Mouse (Mus musculus) layer of hippocampus, postnatal 14 days (tissue): ENCODE data around the gene Fam167b. TPM values are rescaled to one million over a fixed set of nuclear protein-coding genes. Genes with fewer than 3 reads are reported as not detected.
A peak's percentile ranks its signal among the peaks of the same experiment; 100 is the strongest.

Experiments
- DNase-seq, 2 experiments: peaks; one replicate each; pipeline ENCODE4 v3.0.0; 2021 to 2022; ENCODE audit warnings: low spot score in 2 of 2, mixed read lengths in 1 of 2
- total RNA-seq, 2 experiments: library from RNA; stranded (reverse); gene quantifications; 2 replicates each; pipeline ENCODE4 v1.2.3; 2021

The Fam167b gene
- total RNA-seq, 2 experiments from 2014 or later = 0.37 TPM; not detected in 1

DNA sequence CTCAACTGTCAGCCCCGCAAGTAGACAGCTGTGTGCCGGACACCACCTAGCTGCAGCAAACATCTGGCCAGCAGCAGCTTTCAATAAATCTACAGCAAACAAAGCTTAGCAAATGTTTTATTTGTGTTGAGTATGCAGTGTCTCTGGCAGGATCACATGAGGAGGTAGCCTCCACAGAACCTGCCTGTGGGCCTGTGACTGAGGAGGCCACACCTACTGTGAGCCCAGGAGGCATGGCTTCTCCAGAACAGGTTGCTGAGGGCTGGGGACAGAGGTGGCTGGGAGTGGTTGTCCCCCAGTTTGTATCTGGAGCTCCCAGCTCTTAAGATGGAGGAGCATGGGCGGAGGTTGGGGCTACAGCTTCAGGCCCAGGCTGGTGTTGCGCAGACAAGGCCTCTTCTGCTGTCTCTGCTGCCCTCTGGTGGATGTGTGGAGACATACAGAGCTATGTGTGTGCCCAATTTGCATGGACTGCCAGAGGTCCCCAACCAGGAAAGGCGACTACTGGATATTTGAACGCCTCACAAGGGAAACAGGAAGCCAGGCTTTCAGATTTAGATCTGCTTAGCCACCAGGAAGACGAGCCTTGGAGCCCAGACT lies 30.2 kb upstream of the Fam167b start:
- peak; percentile 79 to 88 for DNase-seq

DNA sequence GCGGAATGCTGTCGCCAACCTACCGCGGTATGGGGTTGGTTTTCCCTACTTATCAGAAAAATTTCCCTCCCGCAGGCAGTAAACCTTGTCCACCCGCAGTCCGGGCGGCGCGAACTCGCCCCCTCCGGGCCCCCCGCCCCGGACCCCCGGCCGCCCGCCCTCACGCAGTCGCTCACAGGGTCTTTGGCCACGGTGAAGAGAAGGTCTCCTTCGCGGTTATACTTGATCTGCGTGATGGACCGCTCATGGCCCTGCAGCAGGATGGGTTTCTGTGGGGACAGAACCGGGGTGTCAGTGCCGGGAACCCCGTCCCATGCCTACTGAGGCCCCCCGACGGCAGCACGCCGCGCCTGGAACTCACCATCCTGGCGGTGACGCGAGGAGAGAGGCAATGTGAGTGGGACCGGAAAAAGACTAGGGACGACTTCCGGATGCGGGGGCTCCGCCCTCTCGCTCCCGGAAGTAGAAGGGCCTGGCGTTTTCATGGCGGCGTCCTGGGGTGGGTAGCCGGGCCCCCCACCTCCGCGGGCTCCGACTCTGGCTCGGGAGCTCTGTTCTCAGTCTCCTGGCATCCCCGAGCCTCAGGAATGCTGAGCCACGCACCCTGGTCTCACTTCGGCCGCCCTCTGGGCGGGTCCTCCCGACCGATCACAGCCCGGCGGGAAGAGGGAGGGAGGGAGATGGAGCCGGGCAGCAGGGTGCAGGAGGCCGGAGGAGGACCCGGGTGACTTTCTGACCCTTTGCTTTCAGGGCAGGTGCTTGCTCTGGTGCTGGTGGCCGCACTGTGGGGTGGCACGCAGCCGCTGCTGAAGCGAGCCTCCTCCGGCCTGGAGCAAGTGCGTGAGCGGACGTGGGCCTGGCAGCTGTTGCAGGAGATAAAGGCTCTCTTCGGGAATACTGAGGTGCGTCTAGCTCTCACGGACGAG lies 22.1 kb upstream of the Fam167b start, which contains the start of the genes Eif3i and Tmem234:
Gene Eif3i (minus strand): TSS at position 416 of the 926 bp plus-strand sequence.
Gene Tmem234 (plus strand): TSS at position 436 of the 926 bp plus-strand sequence.
- DNase-seq = peak; percentile 79 to 87

DNA sequence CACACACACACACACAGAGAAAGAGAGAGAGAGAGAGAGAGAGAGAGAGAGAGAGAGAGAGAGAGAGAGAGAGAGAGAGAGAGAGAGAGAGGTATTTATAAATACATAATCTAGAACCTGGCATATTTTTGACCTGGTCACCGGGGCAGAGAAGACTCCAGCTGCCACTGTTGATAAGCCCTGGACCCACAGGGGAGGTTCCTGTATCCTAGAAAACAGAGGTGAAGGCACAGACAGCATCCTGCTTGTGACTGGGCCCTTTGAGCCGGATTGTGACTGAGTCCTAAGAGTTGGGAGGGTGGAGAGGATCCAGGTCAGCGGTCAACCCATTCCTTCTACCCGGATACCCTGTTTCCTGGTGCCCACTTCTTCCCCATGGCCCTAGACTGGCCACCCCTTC lies 10.5 kb upstream of the Fam167b start:
- DNase-seq = no peak

DNA sequence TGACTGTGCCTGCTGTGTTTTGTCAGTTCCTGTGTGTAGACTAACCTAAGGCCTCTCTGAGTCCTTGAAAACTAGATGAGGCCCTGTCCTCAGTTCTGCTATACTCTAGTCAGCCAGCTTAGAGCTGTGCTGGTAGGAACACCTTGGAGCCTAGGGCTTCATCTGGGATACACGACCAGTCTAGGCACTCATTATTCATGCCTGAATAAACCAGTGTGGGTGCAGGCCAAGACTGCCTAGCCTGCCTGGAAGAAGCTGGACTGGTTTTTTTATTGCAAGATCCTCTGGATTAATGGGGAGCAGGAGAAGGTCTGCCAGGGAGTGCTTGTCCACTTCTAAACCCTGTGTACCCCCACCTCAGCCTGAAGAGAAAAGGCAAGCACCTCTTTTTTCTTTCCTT lies 8.6 kb upstream of the Fam167b start:
- no peak for DNase-seq

DNA sequence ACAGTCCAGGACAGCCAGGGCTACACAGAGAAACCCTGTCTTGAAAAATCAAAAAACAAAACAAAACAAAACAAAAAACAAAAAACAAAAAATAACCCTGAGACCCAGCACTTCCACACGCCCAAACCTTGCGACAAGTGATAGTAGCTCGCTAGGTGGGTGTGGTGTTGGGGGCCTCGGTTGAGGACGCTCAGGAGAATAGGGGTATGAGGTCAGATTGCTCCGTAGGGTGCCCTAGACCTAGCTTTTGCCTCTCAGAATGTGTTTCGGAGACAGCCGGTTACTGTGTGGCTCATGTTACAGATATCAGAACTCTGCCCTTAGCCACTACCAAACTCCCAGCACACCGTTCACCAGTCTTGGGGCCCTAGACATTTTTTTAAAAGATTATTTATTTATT lies 7.4 kb upstream of the Fam167b start:
- DNase-seq = no peak

DNA sequence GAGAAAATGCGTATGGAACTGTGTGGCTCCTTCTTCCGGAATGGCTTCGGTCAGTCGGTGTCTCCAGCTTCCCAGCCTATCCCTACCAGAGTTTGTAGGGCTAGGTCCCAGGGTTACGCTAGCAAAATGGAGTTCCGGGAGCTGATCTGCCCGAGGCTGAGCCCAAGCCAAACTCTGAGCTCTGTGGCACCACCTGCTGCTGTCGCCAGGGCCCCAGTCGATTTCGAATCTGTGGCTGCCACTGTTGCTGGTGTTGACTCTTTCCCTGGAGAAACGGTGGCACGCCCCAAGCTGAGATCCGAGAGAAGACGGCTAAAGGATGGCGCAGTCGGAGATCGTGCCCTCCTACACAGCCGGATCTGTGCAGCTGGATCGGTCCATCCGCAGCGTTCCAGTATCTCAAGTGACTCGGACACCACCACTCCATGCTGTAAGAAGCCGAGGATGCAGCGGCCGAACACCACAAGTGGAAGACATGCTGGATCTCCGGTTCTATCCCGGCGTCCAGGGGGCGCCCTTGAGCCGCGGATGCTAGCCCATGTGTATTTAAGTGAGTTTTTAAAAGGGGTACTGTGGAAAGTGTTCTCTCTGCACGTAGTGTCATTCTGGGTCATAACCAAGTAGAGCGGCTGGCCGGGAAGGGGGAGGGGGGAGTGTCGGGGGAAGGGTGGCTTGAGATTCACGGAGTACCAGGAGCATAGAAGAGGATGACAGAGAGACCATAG lies 6.7 kb upstream of the Fam167b start:
- DNase-seq = peak; percentile 86 to 89

DNA sequence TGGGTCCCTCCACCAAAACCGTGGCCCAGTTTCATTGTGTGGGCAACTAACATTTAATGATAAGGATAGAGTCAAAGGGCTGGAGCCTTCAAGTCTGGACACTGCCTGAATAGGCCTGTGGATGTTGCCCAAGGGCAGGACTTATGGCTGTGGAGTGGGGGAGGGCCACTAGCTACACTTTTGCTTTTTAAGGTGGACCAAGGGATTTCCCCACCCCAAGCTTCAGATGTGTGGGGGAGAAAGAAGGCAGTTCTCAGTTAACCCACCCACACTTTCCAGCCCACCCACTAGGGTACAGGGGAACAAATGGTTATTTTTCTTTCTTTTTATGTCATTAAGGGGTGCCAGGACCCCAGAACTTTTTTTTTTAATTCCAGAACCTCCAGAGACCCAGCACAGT lies 6.0 kb upstream of the Fam167b start:
- no peak for DNase-seq

DNA sequence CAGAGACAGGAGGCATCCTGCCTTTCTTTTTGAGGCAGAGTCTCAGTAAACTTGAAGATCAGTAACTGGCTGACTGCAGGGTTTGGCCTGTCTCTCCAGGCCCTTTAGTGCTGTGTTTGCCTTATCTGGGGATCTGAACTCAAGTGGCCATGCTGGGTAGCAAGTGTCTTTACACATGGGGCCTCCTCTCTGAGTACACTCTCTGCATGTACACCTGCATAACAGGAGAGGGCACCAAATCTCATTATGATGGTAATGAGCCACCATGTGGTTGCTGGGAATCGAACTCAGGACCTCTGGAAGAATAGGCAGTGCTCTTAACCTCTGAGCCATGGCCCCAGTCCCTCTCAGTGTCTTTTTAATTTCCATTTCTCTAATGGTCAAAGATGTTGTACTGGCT lies 3.9 kb upstream of the Fam167b start:
- no peak for DNase-seq

DNA sequence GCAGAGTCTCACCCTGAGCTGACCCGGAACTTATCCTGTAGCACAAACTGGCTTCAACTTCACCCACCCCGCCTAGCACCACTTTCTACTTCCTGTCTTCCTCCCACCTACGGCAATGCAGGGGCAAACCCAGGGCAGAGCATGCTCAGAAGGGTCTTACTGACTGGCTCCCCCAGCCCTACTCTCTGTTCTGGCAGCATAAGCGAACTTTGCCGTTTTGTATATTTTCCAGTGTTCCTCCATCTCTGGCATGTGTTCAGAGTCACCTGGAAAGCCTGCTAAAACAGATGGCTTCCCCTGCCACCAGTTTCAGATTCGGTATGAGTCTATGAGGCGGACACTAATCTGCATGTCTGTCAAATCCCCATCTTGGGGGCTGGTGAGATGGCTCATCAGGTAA lies 2.0 kb upstream of the Fam167b start:
- peak in 1 of 2 experiments; percentile 26 for DNase-seq

DNA sequence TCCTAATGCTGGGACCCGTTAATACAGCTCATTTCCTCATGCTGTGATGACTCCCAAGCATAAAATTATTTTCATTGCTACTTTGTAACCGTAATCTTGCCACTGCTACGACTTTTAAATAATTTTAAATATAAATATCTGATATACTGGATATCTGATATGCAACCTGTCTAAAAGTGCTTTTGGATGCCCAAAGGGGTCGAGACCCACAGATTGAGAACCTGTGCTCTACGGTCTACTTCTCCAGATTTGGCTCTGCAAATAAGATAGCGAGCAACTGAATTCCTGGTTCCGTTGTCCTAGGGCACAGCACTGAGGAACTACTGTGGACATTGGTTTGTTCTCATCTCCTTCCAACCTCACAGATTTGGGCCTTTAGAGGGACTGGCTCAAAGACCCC lies 661 bp downstream of the Fam167b start:
- no peak for DNase-seq

DNA sequence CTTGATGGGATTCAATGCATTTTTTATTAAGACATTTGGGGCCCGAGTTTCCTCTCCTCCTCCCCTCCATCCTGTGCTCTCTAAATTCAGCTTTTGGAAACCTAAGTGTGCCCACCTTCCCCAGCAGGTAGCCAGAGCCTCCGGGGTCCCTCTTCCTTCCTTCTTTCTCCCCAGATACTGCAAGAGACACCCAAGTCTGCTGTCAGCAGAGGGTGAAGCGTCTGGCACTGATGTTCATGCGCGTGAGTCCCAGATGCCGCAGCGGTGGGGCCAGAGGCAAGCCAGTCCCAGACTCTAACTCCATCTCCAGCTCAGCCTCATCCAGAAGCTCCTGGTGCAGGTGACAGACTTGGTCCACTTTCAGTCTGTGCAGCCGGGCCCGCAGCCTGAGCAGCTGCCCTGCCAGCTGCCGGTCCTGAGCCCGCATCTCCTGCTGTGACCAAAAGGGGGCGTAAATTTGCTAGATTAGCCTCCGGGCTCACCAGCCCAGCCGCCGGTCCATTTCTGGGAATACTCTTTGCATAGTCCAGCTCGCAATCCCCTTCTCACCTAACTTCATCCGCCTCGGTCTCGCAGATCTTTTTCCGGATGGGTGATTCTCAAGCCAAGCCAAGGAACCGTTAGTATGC lies 1.4 kb downstream of the Fam167b start:
- DNase-seq = peak; percentile 53 to 61

DNA sequence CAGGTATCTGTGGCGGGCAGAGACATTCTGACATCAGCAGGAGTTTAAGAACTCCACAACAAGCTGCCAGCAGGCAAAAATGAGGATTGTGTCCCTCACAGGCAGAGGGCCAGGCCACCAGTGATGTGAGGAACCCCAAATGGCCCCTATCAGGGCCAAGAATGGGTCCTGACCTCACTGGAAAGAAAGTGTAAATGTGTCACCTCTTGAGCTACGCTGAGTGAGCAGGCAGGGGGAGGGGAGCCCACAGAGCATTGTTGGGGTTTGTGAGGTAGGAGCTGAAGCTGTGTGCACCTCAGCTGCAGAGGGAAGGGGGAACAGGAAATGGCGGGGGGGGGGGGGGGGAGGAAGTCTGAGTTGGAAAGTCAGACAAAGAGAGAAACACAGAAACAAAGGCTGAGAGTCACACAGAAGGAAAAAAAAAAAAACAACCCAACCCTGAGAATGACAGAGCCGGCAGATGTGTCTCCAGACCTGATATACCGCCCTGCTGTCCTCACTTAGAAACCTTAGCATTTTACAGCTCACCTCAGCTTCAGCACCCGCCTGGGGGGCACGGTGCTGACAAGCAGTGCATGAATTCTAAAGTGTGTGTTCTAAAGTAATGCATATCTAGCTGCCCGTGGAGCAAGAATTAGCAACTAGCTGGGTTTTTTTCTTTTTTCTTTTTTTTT lies 3.0 kb downstream of the Fam167b start:
- no peak for DNase-seq

DNA sequence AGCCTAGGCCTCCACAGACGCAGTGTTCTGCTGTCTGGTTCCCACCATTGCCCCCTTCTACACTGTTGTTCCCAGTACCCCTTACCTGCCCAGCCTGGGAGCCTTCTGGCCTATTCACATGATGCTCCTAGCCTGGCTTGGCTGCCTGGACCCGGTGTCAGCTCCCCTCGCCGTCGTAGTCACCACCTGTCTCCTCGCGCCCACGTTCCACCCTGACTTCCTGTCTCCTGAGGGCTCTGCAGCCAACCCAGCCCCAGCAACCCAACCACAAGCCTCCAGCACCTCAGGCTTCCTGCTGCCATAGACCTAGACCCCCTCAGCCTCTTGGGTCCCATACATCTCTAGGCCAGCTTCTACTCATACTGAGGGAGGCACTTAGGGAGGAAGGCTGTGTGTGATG lies 4.9 kb downstream of the Fam167b start, which contains the start of gene Lck:
Gene Lck (minus strand): TSS at position 212 of the 400 bp plus-strand sequence.
- DNase-seq = no peak

DNA sequence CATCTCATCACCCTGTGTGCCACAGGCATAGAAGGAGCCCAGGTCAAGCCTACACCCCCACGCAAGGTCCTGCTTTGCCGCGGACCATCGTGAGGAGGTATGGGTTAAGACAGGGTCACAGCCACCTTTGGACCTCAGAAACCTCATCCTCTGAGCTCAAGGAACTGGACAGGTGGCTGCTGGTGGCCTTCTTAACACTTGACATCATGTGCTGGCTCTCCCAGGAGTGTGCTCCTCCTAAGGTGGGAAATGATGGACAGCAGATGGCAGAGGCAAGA lies 5.3 kb downstream of the Fam167b start:
- no peak for DNase-seq

DNA sequence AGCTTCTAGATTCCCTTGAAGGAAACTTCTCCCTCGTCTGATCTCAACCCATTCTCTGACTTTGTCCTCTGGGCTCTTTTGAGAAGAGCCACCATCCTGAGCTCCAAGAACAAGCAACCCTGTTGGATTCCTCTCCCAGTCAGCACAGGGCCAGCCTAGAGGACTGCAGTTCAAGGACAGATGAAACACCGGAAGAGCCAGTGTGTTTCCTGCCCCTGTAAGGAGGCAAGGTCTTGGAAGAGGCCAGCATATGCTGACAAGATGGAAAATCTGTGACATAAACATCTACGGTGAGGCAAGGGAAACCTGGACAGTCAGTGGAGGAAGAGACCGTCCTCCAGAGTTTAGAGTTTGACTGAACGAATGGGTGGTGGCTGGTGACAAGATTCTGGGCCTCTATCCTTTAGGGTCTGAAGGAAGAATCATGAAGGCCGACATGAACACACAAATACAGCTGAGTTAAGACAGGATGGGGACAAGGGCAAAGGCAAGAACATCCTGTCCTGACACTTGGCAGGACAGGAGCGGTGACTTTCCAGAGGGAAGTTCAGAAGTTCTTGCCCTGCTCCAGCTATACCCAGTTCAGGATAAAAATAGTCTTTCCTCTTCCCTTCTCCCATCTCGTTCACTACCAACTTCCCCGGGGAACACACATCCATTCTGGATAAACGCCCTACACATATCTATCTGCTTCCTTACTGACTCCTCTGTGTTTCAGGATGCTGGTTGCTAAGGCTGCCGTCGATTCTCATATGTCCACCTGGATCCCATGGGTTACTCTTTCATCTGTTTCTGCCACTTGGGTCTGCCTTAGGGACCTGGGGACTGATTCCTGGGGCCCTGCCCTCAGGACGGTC lies 5.9 kb downstream of the Fam167b start:
- no peak for DNase-seq

DNA sequence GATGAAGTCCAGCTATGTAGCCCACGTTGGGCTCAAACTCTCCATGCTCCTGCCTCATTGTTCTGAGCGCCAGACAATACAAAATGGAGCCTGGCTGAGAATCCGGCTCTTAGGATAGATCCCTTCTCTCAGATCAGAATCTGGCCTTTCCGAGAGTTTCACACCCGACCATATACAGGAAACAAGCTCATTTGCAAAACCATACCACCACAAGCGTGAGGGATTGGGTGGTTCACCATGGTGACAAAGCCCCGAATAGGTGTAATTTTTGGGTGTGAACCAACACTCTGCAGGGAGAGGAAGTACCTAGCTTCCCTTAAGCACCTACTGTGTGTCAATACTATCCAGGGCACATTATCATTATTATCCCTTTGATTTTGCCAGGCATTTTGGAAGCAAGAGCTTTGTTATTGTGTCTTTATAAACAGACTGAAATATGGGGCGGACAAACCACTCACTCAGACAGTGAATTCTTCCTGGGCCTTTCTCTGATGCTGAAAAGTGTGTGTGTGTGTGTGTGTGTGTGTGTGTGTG lies 6.7 kb downstream of the Fam167b start:
- no peak for DNase-seq

DNA sequence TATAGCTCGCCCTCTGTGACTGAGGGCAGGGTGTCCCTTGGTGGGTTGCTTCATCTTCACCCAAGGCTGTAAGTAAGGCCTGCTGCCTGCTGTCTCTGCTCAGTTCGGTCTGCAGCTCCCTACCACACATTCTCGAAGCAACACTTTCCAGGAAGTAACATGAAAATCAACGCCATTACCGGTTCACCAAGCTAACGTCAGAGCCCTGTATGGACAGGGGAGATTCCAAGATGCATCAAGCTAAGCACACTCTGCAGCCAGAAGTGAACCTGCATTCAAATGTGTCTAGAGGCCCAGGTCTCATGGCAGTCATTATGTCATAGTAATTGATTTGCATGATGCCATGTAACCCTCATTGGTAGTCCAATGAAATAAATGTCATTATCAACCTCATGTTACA lies 8.3 kb downstream of the Fam167b start:
- no peak for DNase-seq

DNA sequence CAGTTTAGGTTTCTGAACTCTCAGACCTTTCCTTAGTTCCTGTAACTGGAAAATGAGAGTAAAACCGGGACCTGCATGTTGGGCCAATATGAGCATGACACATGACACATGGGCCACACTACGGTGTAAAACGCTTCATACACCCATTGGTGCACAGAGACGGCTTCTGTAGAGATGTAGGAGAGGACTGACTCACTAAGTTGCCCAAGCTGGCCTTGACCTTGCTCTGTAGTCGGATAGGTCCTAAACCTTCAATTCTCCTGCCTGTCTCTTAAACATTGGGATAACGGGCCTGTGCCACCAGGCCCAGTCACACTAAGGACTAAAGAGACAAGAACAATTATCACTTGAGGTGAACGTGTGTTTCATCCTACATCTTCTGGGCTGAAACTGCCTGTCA lies 10.0 kb downstream of the Fam167b start:
- no peak for DNase-seq

DNA sequence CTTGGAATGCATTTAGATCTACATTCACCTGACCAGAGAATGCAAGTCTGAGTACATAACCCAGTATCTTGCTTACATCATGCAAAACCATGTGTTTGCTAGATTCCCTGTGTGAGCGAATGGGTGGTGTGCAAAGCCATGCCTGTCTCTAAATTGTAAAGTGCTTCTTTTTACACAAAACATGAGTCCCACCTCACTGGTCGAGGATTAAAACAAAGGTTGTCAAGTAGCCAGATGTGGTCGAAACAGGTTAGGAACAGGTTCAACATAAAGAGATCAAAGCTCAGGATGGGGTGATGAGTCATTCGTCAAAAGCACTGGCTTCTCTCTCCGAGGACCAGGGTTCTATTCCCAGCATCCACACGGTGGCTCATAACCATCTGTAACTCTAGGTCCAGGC lies 13.2 kb downstream of the Fam167b start:
- no peak for DNase-seq

DNA sequence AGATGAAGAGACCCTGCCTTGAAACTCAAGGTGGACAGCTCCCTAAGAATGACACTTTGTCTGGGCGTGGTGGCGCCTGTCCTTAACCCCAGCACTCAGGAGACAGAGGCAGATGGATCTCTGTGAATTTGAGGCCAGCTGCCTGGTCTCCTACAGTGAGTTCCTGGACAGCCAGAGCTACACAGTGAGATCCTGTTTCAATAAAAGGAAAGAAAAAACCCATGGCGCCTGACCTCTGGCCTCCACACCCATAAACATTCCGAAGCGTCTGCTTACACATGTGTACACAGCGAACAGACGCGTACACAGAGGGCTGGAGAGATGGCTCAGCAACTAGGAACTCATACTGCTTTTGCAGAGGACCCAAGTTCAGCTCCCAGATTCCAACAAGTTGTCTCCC lies 14.6 kb downstream of the Fam167b start:
- DNase-seq = no peak
